Mouse (Mus musculus) midbrain, embryonic 10.5 days (tissue): ENCODE data around the gene Enthd1. TPM values are rescaled to one million over a fixed set of nuclear protein-coding genes. Genes with fewer than 3 reads are reported as not detected.
A peak's percentile ranks its signal among the peaks of the same experiment; 100 is the strongest.

ENCODE experiments used
- DNase-seq: peaks from one replicate; pipeline ENCODE4 v3.0.0-alpha.2; 2017; ENCODE audit warnings: low spot score
- H3K27ac ChIP-seq: fragments of 300-500 bp; sonication (generic); replicated peaks from 2 replicates; pipeline ENCODE4 v1.5.1; 2016; ENCODE audit warnings: mild to moderate bottlenecking
- H3K27me3 ChIP-seq: fragments of 300-500 bp; sonication (generic); 2 replicates; pipeline ENCODE4 v1.6.1; 2016; ENCODE audit warnings: low read depth, mild to moderate bottlenecking; ENCODE audit not compliant: poor library complexity, severe bottlenecking
- H3K36me3 ChIP-seq: fragments of 300-500 bp; sonication (generic); 2 replicates; pipeline ENCODE4 v1.6.1; 2016; ENCODE audit warnings: mild to moderate bottlenecking, moderate library complexity
- H3K4me1 ChIP-seq: fragments of 300-500 bp; sonication (generic); 2 replicates; pipeline ENCODE4 v1.6.1; 2016
- H3K4me3 ChIP-seq: fragments of 300-500 bp; sonication (generic); 2 replicates; pipeline ENCODE4 v1.5.1; 2016; ENCODE audit warnings: mild to moderate bottlenecking, moderate library complexity
- H3K9me3 ChIP-seq: fragments of 300-500 bp; sonication (generic); replicated peaks from 2 replicates; pipeline ENCODE4 v1.6.1; 2016; ENCODE audit warnings: mild to moderate bottlenecking
- WGBS: fragments of 180-500 bp; shearing (Covaris S2); methylation state at CpG from one replicate; pipeline ENCODE4 v1.1.7; 2016; 5-methylcytosine and 5-hydroxymethylcytosine counted together
- polyA plus RNA-seq: library from polyadenylated mRNA; unstranded; fragments of >200 nt; fragmentation: Nextera tagmentation; extraction: Ambion mirVana; gene quantifications from 2 replicates; pipeline ENCODE4 v1.2.1, GENCODE M21; 2016

Gene Enthd1
- polyA plus RNA-seq, 1 experiment from 2014 or later, result not detected

DNA sequence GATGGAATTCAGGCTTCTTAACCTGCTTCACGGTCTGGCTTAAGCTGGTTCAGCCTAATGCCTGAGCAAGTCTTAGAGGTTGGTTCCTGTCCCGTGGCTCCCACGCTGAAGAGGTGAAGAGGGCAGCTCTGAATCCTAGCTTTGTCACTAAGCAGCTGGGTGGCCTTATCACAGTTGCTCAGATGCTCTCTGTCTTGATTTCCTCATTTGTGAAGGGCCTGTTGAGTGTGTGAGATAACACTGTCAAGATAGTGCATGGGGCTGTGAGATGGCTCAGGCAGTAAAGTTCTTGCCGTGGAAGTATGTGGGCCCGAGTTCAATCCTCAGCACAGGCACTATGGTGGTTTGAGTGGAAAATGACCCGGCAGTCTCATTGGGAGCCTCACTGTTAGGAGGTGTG lies 124.8 kb downstream of the Enthd1 start:
- Histone ChIP-seq H3K27ac (no peak overlapping the region), H3K36me3 (no peaks in the 10 kb centered on the region), H3K4me3 (no peak overlapping the region), H3K9me3 (no peaks in the 10 kb centered on the region), H3K27me3 (0 out of 2 replicates have a peak, but pooled peaks cover 5% of the 10 kb centered on the region), H3K4me1 (peaks cover 15% of the 10 kb centered on the region)
- WGBS, result 86% methylated on average over 6 of the region's 6 CpGs
- DNase-seq, result no peak

DNA sequence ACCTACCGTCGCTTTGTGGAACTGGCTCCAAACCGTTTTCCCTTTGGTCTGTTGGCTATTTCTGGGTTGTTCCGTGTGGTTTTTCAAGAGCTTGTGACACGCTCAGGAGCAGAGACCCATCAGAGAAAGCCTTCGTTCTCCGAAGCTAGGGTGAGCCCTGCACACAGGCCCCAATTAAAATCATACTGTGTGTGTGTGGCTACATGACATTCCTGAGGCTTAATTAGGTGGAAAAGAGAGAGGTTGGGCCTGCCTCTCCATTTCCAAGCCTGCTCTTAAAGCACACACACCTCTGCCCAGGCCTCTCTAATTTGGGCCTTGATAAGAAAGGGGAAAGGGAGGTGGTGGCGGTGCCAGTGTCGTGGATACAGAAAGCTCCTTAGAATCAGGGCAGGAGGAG lies 126.5 kb downstream of the Enthd1 start:
- DNase-seq, result no peak
- Histone ChIP-seq H3K27ac (peak overlapping the region; percentile 66), H3K36me3 (no peaks in the 10 kb centered on the region), H3K4me3 (no peak overlapping the region), H3K9me3 (no peaks in the 10 kb centered on the region), H3K4me1 (peaks cover 15% of the 10 kb centered on the region), H3K27me3 (0 out of 2 replicates have a peak, but pooled peaks cover 5% of the 10 kb centered on the region)
- WGBS, result 79% methylated on average over 9 of the region's 9 CpGs

DNA sequence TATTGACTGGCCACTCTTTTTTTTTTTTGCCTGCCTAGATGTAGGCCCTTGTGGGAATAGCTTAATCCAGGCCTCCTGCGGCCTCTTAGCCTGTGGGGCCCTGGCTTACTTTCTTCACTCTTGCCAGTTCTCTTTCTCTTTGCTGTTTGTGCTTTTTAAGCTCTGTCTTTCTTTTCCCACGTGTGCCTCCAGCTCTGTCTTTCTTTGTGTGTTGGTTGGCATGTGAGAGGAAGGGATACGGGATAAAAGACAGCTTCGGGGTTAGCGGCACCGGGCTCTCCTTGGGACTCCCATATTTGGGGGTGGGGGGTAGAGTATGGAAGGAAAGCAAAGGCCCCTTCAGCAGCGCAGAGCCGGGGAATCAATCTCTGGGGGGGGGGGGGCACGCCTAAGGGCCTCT lies 127.0 kb downstream of the Enthd1 start:
- H3K4me3 ChIP-seq, result no peak overlapping the region
- 69% methylated on average over 9 of the region's 9 CpGs for WGBS
- no peak for DNase-seq
- no peaks in the 10 kb centered on the region for H3K9me3 ChIP-seq
- H3K4me1 ChIP-seq, result peaks cover 15% of the 10 kb centered on the region
- H3K27ac ChIP-seq, result peak overlapping the region; percentile 66
- H3K27me3 ChIP-seq, result 0 out of 2 replicates have a peak, but pooled peaks cover 5% of the 10 kb centered on the region
- H3K36me3 ChIP-seq, result no peaks in the 10 kb centered on the region

DNA sequence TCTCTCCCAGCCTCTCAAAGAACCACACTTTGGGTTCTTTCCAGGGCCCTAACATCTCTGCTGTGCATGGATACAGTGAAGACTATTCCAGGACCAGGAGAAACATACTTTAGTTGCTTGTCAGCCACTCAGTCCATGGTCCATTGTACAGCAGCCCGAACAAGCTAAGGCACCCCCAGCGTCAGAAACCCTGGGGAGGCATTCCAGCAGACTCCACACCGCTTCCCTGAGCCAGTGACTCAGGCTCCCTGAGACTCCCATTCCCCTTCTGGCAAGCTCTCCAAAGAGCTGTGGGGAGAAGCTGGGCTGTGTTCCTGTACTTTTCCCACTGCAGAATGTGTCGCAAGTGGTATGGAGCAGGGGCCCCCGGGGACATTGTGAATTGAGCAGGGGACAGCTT lies 128.0 kb downstream of the Enthd1 start:
- Histone ChIP-seq H3K27me3 (0 out of 2 replicates have a peak, but pooled peaks cover 5% of the 10 kb centered on the region), H3K9me3 (no peaks in the 10 kb centered on the region), H3K4me1 (peaks cover 15% of the 10 kb centered on the region), H3K36me3 (no peaks in the 10 kb centered on the region), H3K27ac (no peak overlapping the region), H3K4me3 (no peak overlapping the region)
- 85% methylated on average over 5 of the region's 5 CpGs for WGBS
- DNase-seq, result no peak

DNA sequence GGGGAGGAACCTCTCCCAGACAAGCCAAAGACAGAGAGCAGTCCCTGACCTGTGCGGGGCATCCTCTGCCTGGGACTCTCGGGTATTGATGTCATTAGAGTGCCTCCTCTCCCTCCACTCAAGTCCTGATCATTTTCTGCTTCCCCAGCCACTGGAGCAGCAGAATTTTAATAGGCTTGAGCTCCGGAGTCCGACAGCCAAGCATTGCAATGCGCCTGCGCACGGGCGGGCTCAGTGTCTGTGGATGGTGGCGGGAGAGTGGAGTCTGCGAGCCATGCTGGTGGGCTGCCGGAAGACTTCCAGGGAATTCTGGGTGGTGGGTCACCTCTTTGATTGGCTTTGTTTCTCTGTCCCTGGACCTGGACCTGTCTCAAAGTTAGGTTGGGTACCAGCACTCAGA lies 134.6 kb downstream of the Enthd1 start:
- no peaks in the 10 kb centered on the region for H3K36me3 ChIP-seq
- 0 out of 2 replicates have a peak overlapping the region, but pooled peaks have one; percentile 9 for H3K27ac ChIP-seq
- no peaks in the 10 kb centered on the region for H3K9me3 ChIP-seq
- no peak for DNase-seq
- peaks cover 24% of the 10 kb centered on the region for H3K4me1 ChIP-seq
- no peak overlapping the region for H3K4me3 ChIP-seq
- 82% methylated on average over 11 of the region's 11 CpGs for WGBS
- no peaks in the 10 kb centered on the region for H3K27me3 ChIP-seq

DNA sequence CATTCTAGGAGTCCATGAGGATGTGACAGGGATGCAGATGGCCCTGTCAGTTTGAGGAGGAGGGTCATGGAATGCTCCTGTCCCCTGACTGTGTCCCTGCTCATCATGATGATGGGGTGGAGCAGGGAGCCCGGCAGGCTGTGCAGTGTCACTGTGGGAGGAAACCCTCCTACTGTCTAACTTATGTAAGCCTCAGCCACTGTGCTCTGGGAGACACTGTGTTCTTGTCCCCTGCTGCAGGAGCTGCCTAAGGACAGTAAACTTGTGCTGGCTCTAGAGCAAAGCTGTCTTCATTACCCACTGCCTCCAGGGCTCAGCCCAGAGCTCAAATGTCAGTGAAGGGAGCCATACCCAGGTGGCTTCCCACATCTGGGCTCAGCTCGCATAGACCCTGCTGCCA lies 146.8 kb downstream of the Enthd1 start:
- no peaks in the 10 kb centered on the region for H3K27me3 ChIP-seq
- no peak for DNase-seq
- H3K4me3 ChIP-seq, result no peak overlapping the region
- H3K27ac ChIP-seq, result no peak overlapping the region
- no peaks in the 10 kb centered on the region for H3K9me3 ChIP-seq
- no peaks in the 10 kb centered on the region for H3K36me3 ChIP-seq
- 72% methylated on average over 2 of the region's 2 CpGs for WGBS
- no peaks in the 10 kb centered on the region for H3K4me1 ChIP-seq

DNA sequence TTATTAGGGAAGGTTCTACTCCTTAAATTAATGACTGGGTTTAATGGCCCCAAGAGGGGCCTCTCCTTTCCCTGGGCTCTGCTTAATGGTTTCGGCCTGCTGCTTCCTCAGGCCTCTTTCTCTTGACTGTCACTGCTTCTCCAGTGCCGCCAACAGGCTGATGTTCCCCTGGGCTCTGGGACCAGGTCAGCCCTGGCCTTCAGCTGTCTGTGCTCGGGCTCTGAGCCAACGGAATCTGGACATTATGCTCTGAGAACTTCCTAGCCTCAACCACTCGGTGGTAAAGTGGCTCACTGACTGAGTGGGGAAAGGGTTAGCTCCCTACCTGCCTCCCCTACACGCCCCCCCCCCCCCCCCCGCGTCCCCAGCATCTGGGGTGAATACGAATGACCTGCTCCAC lies 147.9 kb downstream of the Enthd1 start:
- Histone ChIP-seq H3K4me3 (no peak overlapping the region), H3K9me3 (no peaks in the 10 kb centered on the region), H3K27ac (no peak overlapping the region), H3K27me3 (no peaks in the 10 kb centered on the region), H3K36me3 (no peaks in the 10 kb centered on the region), H3K4me1 (no peaks in the 10 kb centered on the region)
- WGBS, result 66% methylated on average over 9 of the region's 9 CpGs
- no peak for DNase-seq

DNA sequence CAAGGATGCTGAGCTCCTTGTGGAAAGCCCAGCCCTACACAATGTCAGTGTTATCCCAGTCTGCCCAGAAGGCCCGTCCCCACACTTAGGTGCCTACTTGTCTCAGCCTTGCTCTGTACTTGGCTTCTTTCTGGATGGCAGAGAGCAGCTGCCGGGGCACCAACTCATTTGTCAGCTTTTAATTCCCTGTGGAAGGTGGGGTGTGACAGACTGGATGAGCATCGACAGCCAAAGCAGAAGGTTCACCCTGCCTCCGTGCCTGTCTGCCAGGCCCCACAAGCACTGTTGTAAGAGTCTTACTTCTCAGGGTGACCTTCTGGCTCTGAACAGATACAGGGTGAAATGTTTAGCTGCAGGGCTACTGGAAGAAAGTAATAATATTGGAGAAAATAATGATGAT lies 149.8 kb downstream of the Enthd1 start:
- Histone ChIP-seq H3K4me3 (no peak overlapping the region), H3K36me3 (no peaks in the 10 kb centered on the region), H3K27ac (no peak overlapping the region), H3K4me1 (no peaks in the 10 kb centered on the region), H3K9me3 (no peaks in the 10 kb centered on the region), H3K27me3 (no peaks in the 10 kb centered on the region)
- DNase-seq, result no peak
- WGBS, result 89% methylated on average over 4 of the region's 4 CpGs

DNA sequence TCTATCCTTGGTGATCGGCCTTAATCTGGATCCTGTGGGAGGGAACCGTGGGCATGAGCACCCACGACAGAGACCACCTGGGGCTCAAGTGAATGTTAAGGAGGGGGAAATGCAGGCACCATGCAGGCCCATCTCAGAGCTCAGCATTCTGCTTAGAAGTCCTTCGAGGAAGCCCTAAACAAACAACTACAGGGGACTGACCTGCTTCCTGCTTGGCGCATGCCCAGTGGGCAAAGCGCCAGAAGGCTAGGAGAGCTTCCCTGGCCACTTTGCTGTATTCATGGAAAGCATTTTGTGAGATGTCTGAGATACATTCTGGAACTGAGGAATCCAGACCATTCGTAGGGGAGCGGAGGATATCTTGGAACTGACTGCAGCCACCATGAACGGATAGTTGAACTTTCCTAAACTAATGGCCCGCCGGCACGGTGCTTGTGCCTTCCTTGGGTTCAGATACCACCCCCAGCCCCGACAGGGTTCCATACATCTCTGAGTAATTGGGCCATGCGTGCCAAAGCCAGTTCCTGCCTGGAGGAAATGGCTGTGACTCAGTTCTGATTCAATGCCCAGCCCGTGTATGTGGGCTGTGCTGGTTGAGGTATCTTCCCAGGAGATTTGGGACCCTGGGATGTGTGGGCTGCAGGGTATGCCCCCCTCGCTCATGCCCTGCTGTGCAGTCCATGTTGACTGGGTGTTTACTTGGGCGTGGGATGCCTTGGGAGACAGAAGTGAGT lies 150.8 kb downstream of the Enthd1 start:
- Histone ChIP-seq H3K4me1 (no peaks in the 10 kb centered on the region), H3K27ac (no peak overlapping the region), H3K36me3 (no peaks in the 10 kb centered on the region), H3K4me3 (no peak overlapping the region), H3K27me3 (no peaks in the 10 kb centered on the region), H3K9me3 (no peaks in the 10 kb centered on the region)
- no peak for DNase-seq
- 90% methylated on average over 17 of the region's 17 CpGs for WGBS

DNA sequence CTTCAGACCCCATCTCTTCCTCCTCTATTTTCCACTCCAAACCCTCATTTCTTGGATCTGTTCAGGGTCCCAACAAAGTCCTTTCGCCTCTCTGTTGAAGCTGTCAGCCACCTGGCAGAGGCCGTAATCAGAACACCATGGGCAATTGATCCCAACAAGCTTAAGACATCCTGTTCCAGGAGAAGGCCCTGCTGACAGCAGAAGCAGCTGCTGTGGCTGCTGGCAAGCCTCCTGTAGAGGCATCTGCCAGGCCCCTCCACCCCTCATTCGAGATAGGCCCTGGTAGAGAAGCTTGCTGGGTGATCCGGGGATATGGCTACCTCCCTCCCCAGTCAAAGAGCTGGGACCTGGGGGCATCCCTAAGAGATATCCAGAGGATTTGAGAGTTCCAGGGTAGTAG lies 151.9 kb downstream of the Enthd1 start:
- Histone ChIP-seq H3K4me3 (no peak overlapping the region), H3K36me3 (no peaks in the 10 kb centered on the region), H3K9me3 (no peaks in the 10 kb centered on the region), H3K4me1 (0 out of 2 replicates have a peak, but pooled peaks cover 1% of the 10 kb centered on the region), H3K27ac (no peak overlapping the region), H3K27me3 (no peaks in the 10 kb centered on the region)
- WGBS, result 82% methylated on average over 4 of the region's 4 CpGs
- DNase-seq, result no peak

DNA sequence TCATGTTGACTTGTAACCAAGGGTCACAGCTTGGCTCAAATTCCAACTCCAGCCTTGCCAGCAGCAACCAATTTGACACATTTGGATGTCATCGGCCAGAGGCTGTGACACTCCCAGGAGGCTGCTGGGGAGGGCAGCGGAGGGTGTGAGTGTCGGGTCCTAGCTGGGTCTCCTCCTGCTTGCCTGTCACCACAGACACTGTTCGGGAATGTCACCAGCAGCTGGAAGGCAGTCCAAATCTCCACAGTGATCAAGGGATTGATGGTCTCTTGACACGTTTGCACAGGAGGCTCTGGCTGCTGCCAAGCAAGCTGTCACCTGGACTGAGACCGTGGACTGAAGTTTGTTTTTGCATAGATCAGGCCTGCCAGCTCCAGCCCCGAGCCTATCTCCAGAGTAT lies 154.3 kb downstream of the Enthd1 start:
- no peak overlapping the region for H3K4me3 ChIP-seq
- no peaks in the 10 kb centered on the region for H3K9me3 ChIP-seq
- 81% methylated on average over 7 of the region's 7 CpGs for WGBS
- no peaks in the 10 kb centered on the region for H3K27me3 ChIP-seq
- no peak for DNase-seq
- H3K4me1 ChIP-seq, result 0 out of 2 replicates have a peak, but pooled peaks cover 3% of the 10 kb centered on the region
- H3K36me3 ChIP-seq, result no peaks in the 10 kb centered on the region
- H3K27ac ChIP-seq, result no peak overlapping the region

DNA sequence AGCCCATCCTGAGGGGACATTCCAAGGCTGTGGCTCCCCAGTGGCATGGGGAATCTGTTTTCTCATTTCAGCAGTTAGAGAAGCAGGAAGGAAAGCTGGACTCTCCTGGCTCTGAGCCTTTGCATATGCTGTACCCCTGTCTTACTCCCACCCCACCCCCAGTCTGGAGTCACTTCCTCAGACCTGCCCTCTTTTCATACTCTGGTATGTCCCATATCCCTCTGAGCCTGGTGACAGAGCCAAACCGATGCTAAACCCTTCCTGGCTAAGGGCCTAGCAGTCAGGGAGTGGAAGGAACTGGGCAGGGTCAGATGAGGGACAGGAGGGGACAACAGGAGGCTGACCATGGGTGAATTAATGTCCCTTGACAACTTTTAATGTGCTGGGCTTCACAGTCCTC lies 157.1 kb downstream of the Enthd1 start:
- WGBS, result 54% methylated on average over 1 of the region's 1 CpGs
- Histone ChIP-seq H3K27ac (no peak overlapping the region), H3K9me3 (no peaks in the 10 kb centered on the region), H3K4me3 (no peak overlapping the region), H3K4me1 (0 out of 2 replicates have a peak, but pooled peaks cover 6% of the 10 kb centered on the region), H3K27me3 (no peaks in the 10 kb centered on the region), H3K36me3 (no peaks in the 10 kb centered on the region)
- no peak for DNase-seq
